In genomic region chr10:30280451-30280850, GRCm38 (mm10) we compare ENCODE assay signal across 25 mouse cellular contexts.
DNase-seq lines count a peak whose midpoint lies in the region; ATAC-seq and TF ChIP-seq lines count a peak whose summit lies in the region.
"Had no signal": no experiment of that assay in that cellular context is flagged by ENCODE, and none has a peak within 500 bp of the region (broad histone marks: within the 10 kb centered on the region; RNA-seq: fewer than 3 reads in every experiment).

No protein-coding gene starts in this region.

- WGBS in kidney, embryonic 14.5 days = 41% methylated on average over 1 of the region's 1 CpGs
- WGBS in limb, embryonic 14.5 days = 54% methylated on average over 1 of the region's 1 CpGs
- 88% methylated on average over 1 of the region's 1 CpGs for WGBS in hindbrain, postnatal 0 days

- no peaks in the 10 kb centered on the region for H3K36me3 ChIP-seq in kidney, embryonic 14.5 days (ENCODE audit: control insufficient read depth, insufficient read depth, low read length)
- no peaks in the 10 kb centered on the region for H3K36me3 ChIP-seq in limb, embryonic 14.5 days (ENCODE audit: control insufficient read depth, insufficient read depth, low read length)
- no peaks in the 10 kb centered on the region for H3K36me3 ChIP-seq in hindbrain, postnatal 0 days (ENCODE audit: insufficient read depth, low read length)
- H3K36me3 ChIP-seq: heart, embryonic 12.5 days; hindbrain, embryonic 10.5 days; limb, embryonic 15.5 days; midbrain, embryonic 12.5 days; neural tube, embryonic 15.5 days had no signal

- ATAC-seq in kidney, embryonic 14.5 days (ENCODE audit: low FRiP score, low TSS enrichment) = peak; percentile 82
- no peak for ATAC-seq in limb, embryonic 14.5 days (ENCODE audit: low FRiP score, low read depth)
- ATAC-seq in hindbrain, postnatal 0 days = no peak
- ATAC-seq: forebrain, embryonic 13.5 days; hindbrain, embryonic 16.5 days; liver, postnatal 0 days; lung, postnatal 0 days had no signal

- TF ChIP-seq POLR2A in limb, embryonic 14.5 days (IDR thresholded peaks at IDR 0.05; ENCODE audit: borderline replicate concordance, extremely low read depth, insufficient read depth, insufficient read length) = no peak

- no peak for TF ChIP-seq CTCF in hindbrain, postnatal 0 days (IDR thresholded peaks at IDR 0.05; ENCODE audit: low read depth)

- H3K4me2 ChIP-seq in kidney, embryonic 14.5 days (replicated peaks; ENCODE audit: low read depth, low read length) = no peak overlapping the region
- no peak overlapping the region for H3K4me2 ChIP-seq in limb, embryonic 14.5 days (replicated peaks; ENCODE audit: low read depth, low read length, severe bottlenecking)
- no peak overlapping the region for H3K4me2 ChIP-seq in hindbrain, postnatal 0 days (ENCODE audit: low read depth, low read length)
- H3K4me2 ChIP-seq: forebrain, embryonic 13.5 days; heart, embryonic 12.5 days; limb, embryonic 15.5 days; midbrain, embryonic 12.5 days; neural tube, embryonic 15.5 days had no signal

- H3K27me3 ChIP-seq in kidney, embryonic 14.5 days (ENCODE audit: control insufficient read depth, insufficient read depth, low read length) = no peaks in the 10 kb centered on the region
- H3K27me3 ChIP-seq in limb, embryonic 14.5 days (ENCODE audit: control insufficient read depth, insufficient read depth, low read length) = no peaks in the 10 kb centered on the region
- no peaks in the 10 kb centered on the region for H3K27me3 ChIP-seq in hindbrain, postnatal 0 days (ENCODE audit: insufficient read depth, low read length)
- H3K27me3 ChIP-seq: forebrain, embryonic 13.5 days; heart, embryonic 12.5 days; limb, embryonic 15.5 days; midbrain, embryonic 12.5 days; neural tube, embryonic 15.5 days had no signal

- no peak overlapping the region for H3K4me3 ChIP-seq in kidney, embryonic 14.5 days (ENCODE audit: low read length)
- no peak overlapping the region for H3K4me3 ChIP-seq in limb, embryonic 14.5 days (replicated peaks; ENCODE audit: low read length)
- H3K4me3 ChIP-seq in hindbrain, postnatal 0 days (ENCODE audit: low read length) = no peak overlapping the region
- H3K4me3 ChIP-seq: forebrain, embryonic 13.5 days; heart, embryonic 12.5 days; hindbrain, embryonic 10.5 days; limb, embryonic 15.5 days; midbrain, embryonic 12.5 days; neural tube, embryonic 15.5 days had no signal

- peak; percentile 3 for DNase-seq in embryo, embryonic 11.5 days (ENCODE audit: low read depth, low spot score)
- DNase-seq in embryo, embryonic 9.5 days (ENCODE audit: extremely low spot score) = no peak
- DNase-seq in kidney, postnatal 25 days = peak; percentile 35 to 52
- DNase-seq in limb, embryonic 14.5 days (ENCODE audit: low spot score) = peak; percentile 6
- DNase-seq in cerebellum, adult 18-20 months = no peak
- no peak for DNase-seq in frontal cortex, postnatal 10 days (ENCODE audit: low spot score in 2 of 2)
- DNase-seq in hindbrain, postnatal 0 days (ENCODE audit: low spot score) = no peak
- DNase-seq: cerebellum, adult 9-11 months; gastrocnemius, postnatal 10 days; heart, adult 11 months; heart, postnatal 10 days; layer of hippocampus, postnatal 36 days; liver, postnatal 0 days; right cerebral cortex, adult 18-20 months; right cerebral cortex, postnatal 4 days; thymus, postnatal 25 days had no signal

- H3K9ac ChIP-seq in kidney, embryonic 14.5 days (ENCODE audit: low read depth, low read length) = no peak overlapping the region
- H3K9ac ChIP-seq in limb, embryonic 14.5 days (ENCODE audit: low read depth, low read length, severe bottlenecking) = no peak overlapping the region
- H3K9ac ChIP-seq in hindbrain, postnatal 0 days (replicated peaks; ENCODE audit: low read length) = no peak overlapping the region
- H3K9ac ChIP-seq: forebrain, embryonic 13.5 days; heart, embryonic 12.5 days; limb, embryonic 15.5 days; liver, postnatal 0 days; midbrain, embryonic 12.5 days; neural tube, embryonic 15.5 days had no signal

- H3K9me3 ChIP-seq in kidney, embryonic 14.5 days (ENCODE audit: control insufficient read depth, low read length) = no peaks in the 10 kb centered on the region
- H3K9me3 ChIP-seq in limb, embryonic 14.5 days (ENCODE audit: control insufficient read depth, low read length) = 0 out of 2 replicates have a peak, but pooled peaks cover 5% of the 10 kb centered on the region
- no peaks in the 10 kb centered on the region for H3K9me3 ChIP-seq in hindbrain, postnatal 0 days (ENCODE audit: low read length)
- H3K9me3 ChIP-seq: forebrain, embryonic 13.5 days; heart, embryonic 12.5 days; hindbrain, embryonic 10.5 days; limb, embryonic 15.5 days; midbrain, embryonic 12.5 days; neural tube, embryonic 15.5 days had no signal

- peaks cover 4% of the 10 kb centered on the region; the same call in 1 of the 2 replicates for H3K4me1 ChIP-seq in kidney, embryonic 14.5 days (ENCODE audit: control insufficient read depth, insufficient read depth, low read length)
- no peaks in the 10 kb centered on the region; the same call in 1 of the 2 replicates for H3K4me1 ChIP-seq in limb, embryonic 14.5 days (ENCODE audit: control insufficient read depth, insufficient read depth, low read length)
- H3K4me1 ChIP-seq in hindbrain, postnatal 0 days (ENCODE audit: insufficient read depth, low read length) = no peaks in the 10 kb centered on the region
- H3K4me1 ChIP-seq: forebrain, embryonic 13.5 days; hindbrain, embryonic 10.5 days; limb, embryonic 15.5 days; midbrain, embryonic 12.5 days; neural tube, embryonic 15.5 days had no signal

- H3K27ac ChIP-seq in kidney, embryonic 14.5 days (ENCODE audit: low read depth, low read length) = no peak overlapping the region; the same call in 1 of the 2 replicates
- H3K27ac ChIP-seq in limb, embryonic 14.5 days (replicated peaks; ENCODE audit: low read depth, low read length) = no peak overlapping the region
- H3K27ac ChIP-seq in hindbrain, postnatal 0 days = no peak overlapping the region
- H3K27ac ChIP-seq: forebrain, embryonic 13.5 days; hindbrain, embryonic 10.5 days; limb, embryonic 15.5 days; midbrain, embryonic 12.5 days; neural tube, embryonic 15.5 days had no signal

Comparison
In these comparisons a context has a peak if more than half of its experiments do, and no peak if none do; other contexts are left out.
1. DNase-seq: peak in embryo, embryonic 11.5 days (single experiment), kidney, postnatal 25 days (2 of 2) and limb, embryonic 14.5 days (single experiment); none in embryo, embryonic 9.5 days (single experiment), cerebellum, adult 18-20 months (0 of 2), frontal cortex, postnatal 10 days (0 of 2) and hindbrain, postnatal 0 days (single experiment).